Mouse (Mus musculus) heart, embryonic 14.5 days (tissue): ENCODE data around the gene Trim71. TPM values are rescaled to one million over a fixed set of nuclear protein-coding genes. Genes with fewer than 3 reads are reported as not detected.

Experiments
- ATAC-seq: fragments of 200-750 bp; cut with Nextera tagmentation; 2 replicates; pipeline ENCODE4 v1.8.0; 2017; ENCODE audit warnings: low read depth, moderate TSS enrichment; ENCODE audit not compliant: insufficient number of reproducible peaks, insufficient read depth, low FRiP score
- H3K27ac ChIP-seq, 2 experiments: fragments of 200-500 bp in 1 of 2; fragments of 300-500 bp in 1 of 2; sonication (generic) in 1 of 2; replicated peaks in 1 of 2; 2 replicates each; pipeline ENCODE4 v1.5.1; 2012 to 2014; ENCODE audit warnings: low read depth in 2 of 2, low read length in 2 of 2, control low read depth in 1 of 2, mild to moderate bottlenecking in 1 of 2, mixed read lengths in 1 of 2; ENCODE audit not compliant: control insufficient read depth in 1 of 2, insufficient read depth in 1 of 2
- H3K27me3 ChIP-seq: fragments of 300-500 bp; sonication (generic); 2 replicates; pipeline ENCODE4 v1.6.1; 2014; ENCODE audit warnings: mild to moderate bottlenecking, low read length, control low read depth; ENCODE audit not compliant: control insufficient read depth, insufficient read depth
- H3K36me3 ChIP-seq: fragments of 300-500 bp; sonication (generic); 2 replicates; pipeline ENCODE4 v1.6.1; 2014; ENCODE audit warnings: mild to moderate bottlenecking, control low read depth, low read length, mixed read lengths; ENCODE audit not compliant: control insufficient read depth, insufficient read depth
- H3K4me1 ChIP-seq, 2 experiments: fragments of 200-500 bp in 1 of 2; fragments of 300-500 bp in 1 of 2; sonication (generic) in 1 of 2; 2 replicates each; pipeline ENCODE4 v1.6.1; 2012 to 2014; ENCODE audit warnings: low read length in 2 of 2, control low read depth in 1 of 2, mixed read lengths in 1 of 2; ENCODE audit not compliant: control insufficient read depth in 2 of 2, insufficient read depth in 2 of 2
- H3K4me2 ChIP-seq: fragments of 300-500 bp; sonication (generic); 2 replicates; pipeline ENCODE4 v1.6.1; 2014; ENCODE audit warnings: mild to moderate bottlenecking, low read length
- H3K4me3 ChIP-seq, 2 experiments: fragments of 200-500 bp in 1 of 2; fragments of 300-500 bp in 1 of 2; sonication (generic) in 1 of 2; 2 replicates each; pipeline ENCODE4 v1.5.1; 2012 to 2014; ENCODE audit warnings: low read length in 2 of 2, mild to moderate bottlenecking in 2 of 2, control low read depth in 1 of 2, low read depth in 1 of 2, moderate library complexity in 1 of 2; ENCODE audit not compliant: control insufficient read depth in 1 of 2, insufficient read depth in 1 of 2
- H3K9ac ChIP-seq: fragments of 300-500 bp; sonication (generic); 2 replicates; pipeline ENCODE4 v1.6.1; 2014; ENCODE audit warnings: mild to moderate bottlenecking, low read length
- H3K9me3 ChIP-seq: fragments of 300-500 bp; sonication (generic); 2 replicates; pipeline ENCODE4 v1.6.1; 2016; ENCODE audit warnings: low read length, control low read depth; ENCODE audit not compliant: control insufficient read depth
- WGBS: fragments of 180-500 bp; shearing (Covaris S2); extraction: QIAGEN DNeasy Blood & Tissue Kit; methylation state at CpG from one replicate; pipeline ENCODE4 v1.1.7; 2014; 5-methylcytosine and 5-hydroxymethylcytosine counted together
- polyA plus RNA-seq: library from polyadenylated mRNA; unstranded; fragments of >200 nt; fragmentation: Nextera tagmentation; extraction: Ambion mirVana; gene quantifications from 2 replicates; pipeline ENCODE4 v1.2.1, GENCODE M21; 2014

Gene Trim71
- polyA plus RNA-seq, 1 experiment from 2014 or later, result not detected

GRCm38 (mm10) chr9:114562919-114563751 is 1.0 kb downstream of the Trim71 start:
- Histone ChIP-seq H3K27ac (no peak overlapping the region), H3K36me3 (no peaks in the 10 kb centered on the region), H3K9ac (peak overlapping the region; percentile 65), H3K9me3 (no peaks in the 10 kb centered on the region), H3K27me3 (peaks cover 61% of the 10 kb centered on the region), H3K4me1 (peaks cover 2 to 26% of the 10 kb centered on the region in 2 experiments; a peak in 3 of 4 replicates), H3K4me3 (peak overlapping the region; percentile 55 to 67), H3K4me2 (peak overlapping the region; percentile 96)
- ATAC-seq, result no peak; the same call in 1 of the 2 replicates
- under 1% methylated on average over 107 of the region's 122 CpGs for WGBS

GRCm38 (mm10) chr9:114562031-114562918 is 1.9 kb downstream of the Trim71 start:
- no peak for ATAC-seq
- Histone ChIP-seq H3K27me3 (peaks cover 61% of the 10 kb centered on the region), H3K36me3 (no peaks in the 10 kb centered on the region), H3K9ac (peak overlapping the region; percentile 65; the same call in 1 of the 2 replicates), H3K4me3 (peak overlapping the region; percentile 55 to 67), H3K4me2 (peak overlapping the region; percentile 96), H3K9me3 (no peaks in the 10 kb centered on the region), H3K4me1 (peaks cover 2 to 26% of the 10 kb centered on the region in 2 experiments; a peak in 3 of 4 replicates), H3K27ac (no peak overlapping the region)
- under 1% methylated on average over 79 of the region's 101 CpGs for WGBS

- Histone ChIP-seq H3K4me1 (peaks cover 2 to 26% of the 10 kb centered on the region in 2 experiments; a peak in 3 of 4 replicates), H3K4me2 (peak overlapping the region; percentile 96)
- WGBS, result 4% methylated on average over 12 of the region's 12 CpGs
Observed at GRCm38 (mm10) chr9:114561671-114561971, 2.5 kb downstream of the Trim71 start.

GRCm38 (mm10) chr9:114560771-114561670 is 3.1 kb downstream of the Trim71 start:
- no peak for ATAC-seq

More at GRCm38 (mm10) chr9:114561671-114561971, 2.5 kb downstream of the Trim71 start:
- Histone ChIP-seq H3K9me3 (no peaks in the 10 kb centered on the region), H3K9ac (no peak overlapping the region), H3K4me3 (peak overlapping the region; percentile 35 to 55), H3K36me3 (no peaks in the 10 kb centered on the region), H3K27ac (no peak overlapping the region), H3K27me3 (peaks cover 68% of the 10 kb centered on the region)
- ATAC-seq, result no peak

GRCm38 (mm10) chr9:114560141-114560540 is 4.0 kb downstream of the Trim71 start:
- WGBS, result 39% methylated on average over 7 of the region's 7 CpGs
- no peak overlapping the region for H3K4me2 ChIP-seq
- H3K4me3 ChIP-seq, result no peak overlapping the region
- H3K9ac ChIP-seq, result no peak overlapping the region
- no peak for ATAC-seq
- H3K4me1 ChIP-seq, result peaks cover 4 to 26% of the 10 kb centered on the region in 2 experiments; a peak in 3 of 4 replicates
- H3K27me3 ChIP-seq, result peaks cover 65% of the 10 kb centered on the region
- no peaks in the 10 kb centered on the region for H3K36me3 ChIP-seq
- no peaks in the 10 kb centered on the region for H3K9me3 ChIP-seq
- H3K27ac ChIP-seq, result no peak overlapping the region

More at GRCm38 (mm10) chr9:114560771-114561670, 3.1 kb downstream of the Trim71 start:
- H3K36me3 ChIP-seq, result no peaks in the 10 kb centered on the region
- peak overlapping the region; percentile 35 to 55 for H3K4me3 ChIP-seq
- peaks cover 68% of the 10 kb centered on the region for H3K27me3 ChIP-seq
- no peaks in the 10 kb centered on the region for H3K9me3 ChIP-seq
- H3K4me2 ChIP-seq, result peak overlapping the region; percentile 96
- 6% methylated on average over 36 of the region's 36 CpGs for WGBS
- H3K27ac ChIP-seq, result no peak overlapping the region
- no peak overlapping the region for H3K9ac ChIP-seq
- H3K4me1 ChIP-seq, result peaks cover 4 to 26% of the 10 kb centered on the region in 2 experiments; a peak in 3 of 4 replicates

- Histone ChIP-seq H3K36me3 (no peaks in the 10 kb centered on the region), H3K9me3 (no peaks in the 10 kb centered on the region), H3K4me3 (no peak overlapping the region), H3K4me2 (no peak overlapping the region), H3K4me1 (peaks cover 10 to 14% of the 10 kb centered on the region in 2 experiments), H3K27ac (no peak overlapping the region), H3K27me3 (peaks cover 36% of the 10 kb centered on the region), H3K9ac (no peak overlapping the region)
- WGBS, result 30% methylated on average over 7 of the region's 7 CpGs
- ATAC-seq, result no peak
Observed at GRCm38 (mm10) chr9:114557086-114557485, 7.1 kb downstream of the Trim71 start.
